Mouse (Mus musculus) embryonic facial prominence, embryonic 11.5 days (tissue): ENCODE measurements around the gene Utp11. TPM values are rescaled to one million over a fixed set of nuclear protein-coding genes. Genes with fewer than 3 reads are reported as not detected.

Experiments
- ATAC-seq: fragments of 200-750 bp; cut with Nextera tagmentation; replicated peaks from 2 replicates; pipeline ENCODE4 v1.8.0; 2017; ENCODE audit warnings: low read depth; ENCODE audit not compliant: insufficient number of reproducible peaks, low FRiP score, low TSS enrichment
- DNase-seq: peaks from one replicate; pipeline ENCODE4 v3.0.0-alpha.2; 2015; ENCODE audit warnings: low spot score
- H3K27ac ChIP-seq: fragments of 300-500 bp; sonication (generic); replicated peaks from 2 replicates; pipeline ENCODE4 v1.5.1; 2014; ENCODE audit warnings: mild to moderate bottlenecking, low read depth, low read length, control low read depth
- H3K27me3 ChIP-seq: fragments of 300-500 bp; sonication (generic); 2 replicates; pipeline ENCODE4 v1.6.1; 2014; ENCODE audit warnings: mild to moderate bottlenecking, low read length, moderate library complexity, mixed read lengths; ENCODE audit not compliant: control insufficient read depth, insufficient read depth
- H3K36me3 ChIP-seq: fragments of 300-500 bp; sonication (generic); replicated peaks from 2 replicates; pipeline ENCODE4 v1.6.1; 2014; ENCODE audit warnings: low read depth, mild to moderate bottlenecking, low read length, moderate library complexity, mixed read lengths; ENCODE audit not compliant: control insufficient read depth, insufficient read depth
- H3K4me1 ChIP-seq: fragments of 300-500 bp; sonication (generic); 2 replicates; pipeline ENCODE4 v1.6.1; 2014; ENCODE audit warnings: low read length, mixed read lengths; ENCODE audit not compliant: control insufficient read depth, insufficient read depth
- H3K4me2 ChIP-seq: fragments of 300-500 bp; sonication (generic); 2 replicates; pipeline ENCODE4 v1.6.1; 2014; ENCODE audit warnings: low read depth, mild to moderate bottlenecking, control low read depth, low read length, moderate library complexity
- H3K4me3 ChIP-seq: fragments of 300-500 bp; sonication (generic); 2 replicates; pipeline ENCODE4 v1.5.1; 2014; ENCODE audit warnings: low read depth, low read length, control low read depth
- H3K9ac ChIP-seq: fragments of 300-500 bp; sonication (generic); replicated peaks from 2 replicates; pipeline ENCODE4 v1.6.1; 2014; ENCODE audit warnings: mild to moderate bottlenecking, control low read depth, low read length
- H3K9me3 ChIP-seq: fragments of 300-500 bp; sonication (generic); replicated peaks from 2 replicates; pipeline ENCODE4 v1.6.1; 2016; ENCODE audit warnings: mild to moderate bottlenecking, low read length, inconsistent platforms, mixed read lengths; ENCODE audit not compliant: control insufficient read depth
- WGBS: fragments of 180-500 bp; shearing (Covaris S2); extraction: QIAGEN DNeasy Blood & Tissue Kit; methylation state at CpG from one replicate; pipeline ENCODE4 v1.1.7; 2014; 5-methylcytosine and 5-hydroxymethylcytosine counted together
- polyA plus RNA-seq: library from polyadenylated mRNA; unstranded; fragments of >200 nt; fragmentation: Nextera tagmentation; extraction: Ambion mirVana; gene quantifications from 2 replicates; pipeline ENCODE4 v1.2.1, GENCODE M21; 2014

Utp11 gene
- polyA plus RNA-seq, 1 experiment from 2014 or later = 90.3 TPM

- no peak overlapping the region for H3K27ac ChIP-seq
- H3K4me2 ChIP-seq = no peak overlapping the region
- WGBS = 62% methylated on average over 9 of the region's 9 CpGs
- H3K4me3 ChIP-seq = no peak overlapping the region
- peaks cover 19% of the 10 kb centered on the region for H3K27me3 ChIP-seq
- ATAC-seq (no peak), DNase-seq (peak; percentile 12)
- H3K4me1 ChIP-seq = no peaks in the 10 kb centered on the region
- H3K9ac ChIP-seq = no peak overlapping the region
- H3K9me3 ChIP-seq = no peaks in the 10 kb centered on the region
- H3K36me3 ChIP-seq = no peaks in the 10 kb centered on the region
Measured at GRCm38 (mm10) chr4:124664185-124664584, 29.2 kb downstream of the Utp11 start.

- Histone ChIP-seq H3K4me2 (no peak overlapping the region), H3K27ac (no peak overlapping the region), H3K27me3 (peaks cover 28% of the 10 kb centered on the region), H3K4me3 (no peak overlapping the region), H3K9me3 (no peaks in the 10 kb centered on the region), H3K4me1 (no peaks in the 10 kb centered on the region), H3K36me3 (no peaks in the 10 kb centered on the region), H3K9ac (no peak overlapping the region)
- ATAC-seq (no peak), DNase-seq (no peak)
- 65% methylated on average over 3 of the region's 3 CpGs for WGBS
Measured at GRCm38 (mm10) chr4:124663034-124663433, 30.4 kb downstream of the Utp11 start.

- no peak overlapping the region for H3K4me3 ChIP-seq
- H3K27ac ChIP-seq = no peak overlapping the region
- H3K9ac ChIP-seq = no peak overlapping the region
- no peaks in the 10 kb centered on the region for H3K9me3 ChIP-seq
- WGBS = 37% methylated on average over 3 of the region's 3 CpGs
- H3K4me1 ChIP-seq = no peaks in the 10 kb centered on the region; the same call in 1 of the 2 replicates
- ATAC-seq = no peak
- DNase-seq = no peak
- peaks cover 45% of the 10 kb centered on the region for H3K27me3 ChIP-seq
- H3K36me3 ChIP-seq = no peaks in the 10 kb centered on the region
- no peak overlapping the region for H3K4me2 ChIP-seq
Measured at GRCm38 (mm10) chr4:124660603-124661002, 32.8 kb downstream of the Utp11 start.

GRCm38 (mm10) chr4:124659251-124660217 is 33.9 kb downstream of the Utp11 start:
- H3K4me1 ChIP-seq = no peaks in the 10 kb centered on the region; the same call in 1 of the 2 replicates
- no peaks in the 10 kb centered on the region for H3K36me3 ChIP-seq
- no peak overlapping the region for H3K27ac ChIP-seq
- H3K9ac ChIP-seq = peak overlapping the region; percentile 10
- H3K9me3 ChIP-seq = no peaks in the 10 kb centered on the region
- peak overlapping the region; percentile 32 for H3K4me2 ChIP-seq
- DNase-seq = peak; percentile 24
- peak overlapping the region; percentile 60 for H3K4me3 ChIP-seq
- no peak for ATAC-seq
- peaks cover 55% of the 10 kb centered on the region for H3K27me3 ChIP-seq
- under 1% methylated on average over 66 of the region's 68 CpGs for WGBS

GRCm38 (mm10) chr4:124658412-124658851 is 35.0 kb downstream of the Utp11 start:
- Histone ChIP-seq H3K4me3 (peak overlapping the region; percentile 60), H3K36me3 (no peaks in the 10 kb centered on the region), H3K27me3 (peaks cover 55% of the 10 kb centered on the region), H3K4me2 (peak overlapping the region; percentile 99), H3K4me1 (no peaks in the 10 kb centered on the region; the same call in 1 of the 2 replicates), H3K9me3 (no peaks in the 10 kb centered on the region), H3K9ac (peak overlapping the region; percentile 34; the same call in 1 of the 2 replicates), H3K27ac (no peak overlapping the region)
- ATAC-seq (no peak), DNase-seq (peak; percentile 39)
- under 1% methylated on average over 39 of the region's 39 CpGs for WGBS

- no peaks in the 10 kb centered on the region; the same call in 1 of the 2 replicates for H3K4me1 ChIP-seq
- peak overlapping the region; percentile 60 for H3K4me3 ChIP-seq
- WGBS = under 1% methylated on average over 49 of the region's 61 CpGs
- peaks cover 55% of the 10 kb centered on the region for H3K27me3 ChIP-seq
- peak overlapping the region; percentile 99 for H3K4me2 ChIP-seq
- H3K9ac ChIP-seq = peak overlapping the region; percentile 53
- no peak overlapping the region for H3K27ac ChIP-seq
- DNase-seq (no peak), ATAC-seq (no peak; the same call in 1 of the 2 replicates)
- no peaks in the 10 kb centered on the region for H3K9me3 ChIP-seq
- H3K36me3 ChIP-seq = no peaks in the 10 kb centered on the region
Measured at GRCm38 (mm10) chr4:124657781-124658180, 35.6 kb downstream of the Utp11 start.

GRCm38 (mm10) chr4:124656854-124657650 is 36.3 kb downstream of the Utp11 start:
- Histone ChIP-seq H3K36me3 (no peaks in the 10 kb centered on the region), H3K9ac (peak overlapping the region; percentile 53), H3K4me3 (peak overlapping the region; percentile 60), H3K9me3 (no peaks in the 10 kb centered on the region), H3K27ac (no peak overlapping the region), H3K4me2 (peak overlapping the region; percentile 99), H3K27me3 (peaks cover 55% of the 10 kb centered on the region), H3K4me1 (no peaks in the 10 kb centered on the region; the same call in 1 of the 2 replicates)
- DNase-seq (peak; percentile 93), ATAC-seq (peak; percentile 87)
- under 1% methylated on average over 65 of the region's 92 CpGs for WGBS
